Mouse (Mus musculus): ENCODE data around the gene Ovol3. TPM values are rescaled to one million over a fixed set of nuclear protein-coding genes. Genes with fewer than 3 reads are reported as not detected.
"Not testable (repeated sequence)": the region's sequence is repeated elsewhere in the genome, so short reads cannot be mapped to it uniquely, and the experiment has no call there.

Gene Ovol3
- polyA plus RNA-seq, 1 experiment from 2014 or later = not detected

DNA sequence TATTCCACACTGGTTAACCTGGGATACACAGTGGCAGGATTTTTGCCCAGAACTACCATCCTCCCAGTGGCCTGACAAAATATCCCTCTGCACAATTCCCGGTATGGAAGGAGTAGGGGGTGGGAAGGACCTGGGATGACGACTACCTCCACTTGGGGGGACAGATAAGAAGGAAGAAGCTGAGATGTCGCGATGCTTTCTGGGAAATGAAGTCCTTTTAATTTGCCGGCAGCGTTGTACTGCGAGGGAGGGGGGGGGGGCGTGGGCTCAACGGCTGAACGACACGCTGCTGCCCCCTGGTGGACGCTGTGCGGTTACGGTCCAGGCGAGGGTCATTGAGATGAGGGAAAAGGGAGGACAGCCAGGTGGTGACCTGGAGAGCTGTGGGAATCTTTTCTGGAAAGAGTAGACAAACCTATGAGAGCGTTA is 18.8 kb downstream of the Ovol3 start:
- Histone ChIP-seq H3K9ac (ENCODE audit: low read depth, low read length) (peak overlapping the region; percentile 43; the same call in 1 of the 2 replicates), H3K9me3 (ENCODE audit: control insufficient read depth, low read length) (no peaks in the 10 kb centered on the region), H3K4me1 (ENCODE audit: control insufficient read depth, insufficient read depth, low read length) (peaks cover 11% of the 10 kb centered on the region), H3K4me3 (ENCODE audit: low read length) (no peak overlapping the region), H3K36me3 (ENCODE audit: control insufficient read depth, insufficient read depth, low read length) (no peaks in the 10 kb centered on the region), H3K4me2 (ENCODE audit: low read depth, low read length) (peak overlapping the region; percentile 49), H3K27me3 (replicated peaks; ENCODE audit: control insufficient read depth, insufficient read depth, low read length) (no peaks in the 10 kb centered on the region), H3K27ac (ENCODE audit: low read length) (no peak overlapping the region)
- WGBS = 1% methylated on average over 15 of the region's 16 CpGs
- ATAC-seq = peak; percentile 59

DNA sequence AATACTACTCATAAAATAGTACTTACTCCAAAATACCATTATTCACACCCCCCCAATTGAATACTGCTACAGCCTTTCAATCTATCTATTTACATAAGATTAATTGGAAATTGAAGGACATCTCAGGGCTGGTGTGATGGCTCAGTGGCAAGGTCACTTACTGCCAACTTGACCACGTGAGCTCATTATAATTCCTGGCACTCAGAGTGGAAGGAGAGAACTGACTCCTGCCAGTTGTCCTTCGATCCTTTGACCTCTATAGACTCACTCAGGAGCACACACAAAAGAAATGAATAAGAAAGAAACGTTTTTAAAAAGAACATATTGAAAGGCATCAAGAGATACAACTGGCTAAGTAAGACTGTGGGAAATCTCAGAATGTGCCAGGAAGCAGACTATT is 19.6 kb downstream of the Ovol3 start:
- no peak overlapping the region for H3K9ac ChIP-seq (ENCODE audit: low read depth, low read length)
- no peaks in the 10 kb centered on the region for H3K9me3 ChIP-seq (ENCODE audit: control insufficient read depth, low read length)
- H3K4me3 ChIP-seq (ENCODE audit: low read length) = no peak overlapping the region
- no peaks in the 10 kb centered on the region for H3K27me3 ChIP-seq (replicated peaks; ENCODE audit: control insufficient read depth, insufficient read depth, low read length)
- no peaks in the 10 kb centered on the region for H3K36me3 ChIP-seq (ENCODE audit: control insufficient read depth, insufficient read depth, low read length)
- no peak overlapping the region for H3K4me2 ChIP-seq (ENCODE audit: low read depth, low read length)
- no peak for ATAC-seq
- H3K4me1 ChIP-seq (ENCODE audit: control insufficient read depth, insufficient read depth, low read length) = peaks cover 11% of the 10 kb centered on the region
- 92% methylated on average over 3 of the region's 3 CpGs for WGBS
- H3K27ac ChIP-seq (ENCODE audit: low read length) = no peak overlapping the region

DNA sequence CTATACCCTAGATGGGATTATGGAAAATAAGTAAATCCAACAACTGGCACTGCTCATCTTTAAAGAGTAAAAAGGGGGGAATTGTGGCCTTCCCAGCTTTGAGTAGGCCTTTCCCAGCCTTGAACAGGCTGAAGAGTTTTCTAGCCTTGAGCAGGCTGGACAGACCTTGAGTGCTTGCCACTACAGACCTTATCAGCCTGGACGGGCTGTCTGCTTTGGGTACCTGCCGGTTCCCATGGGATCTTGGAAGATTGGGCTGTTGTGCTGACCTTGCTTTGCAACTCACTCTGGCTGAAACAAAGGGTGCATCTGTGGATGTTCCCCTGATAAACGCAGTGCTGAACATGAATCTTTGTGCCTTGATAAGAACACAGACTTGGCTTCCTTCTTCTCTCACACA is 21.6 kb downstream of the Ovol3 start:
- WGBS = 82% methylated on average over 3 of the region's 3 CpGs
- Histone ChIP-seq H3K36me3 (ENCODE audit: control insufficient read depth, insufficient read depth, low read length) (no peaks in the 10 kb centered on the region), H3K9me3 (ENCODE audit: control insufficient read depth, low read length) (no peaks in the 10 kb centered on the region), H3K9ac (ENCODE audit: low read depth, low read length) (no peak overlapping the region), H3K27me3 (replicated peaks; ENCODE audit: control insufficient read depth, insufficient read depth, low read length) (no peaks in the 10 kb centered on the region), H3K4me1 (ENCODE audit: control insufficient read depth, insufficient read depth, low read length) (peaks cover 5% of the 10 kb centered on the region; the same call in 1 of the 2 replicates), H3K4me3 (ENCODE audit: low read length) (no peak overlapping the region), H3K4me2 (ENCODE audit: low read depth, low read length) (no peak overlapping the region), H3K27ac (ENCODE audit: low read length) (no peak overlapping the region)
- ATAC-seq = no peak

DNA sequence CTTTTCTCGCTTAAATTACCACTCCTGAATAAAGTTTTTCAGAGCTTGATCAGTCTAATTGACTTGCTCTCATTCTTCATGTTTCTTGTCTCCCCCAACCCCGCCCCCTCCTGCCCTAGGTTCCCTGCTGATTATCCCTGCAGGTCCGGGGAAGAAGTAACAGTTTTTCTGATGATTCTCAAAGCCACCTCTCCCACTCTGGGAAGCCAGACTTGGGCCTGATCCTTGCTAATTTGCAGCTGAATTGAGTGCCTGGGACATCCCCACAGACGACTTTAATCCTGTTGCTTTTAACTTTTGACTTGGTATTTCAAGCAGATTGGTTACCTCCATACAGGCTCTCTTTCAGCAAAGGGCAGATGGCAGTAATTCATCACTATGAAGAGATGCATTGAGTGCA is 24.5 kb downstream of the Ovol3 start:
- H3K4me3 ChIP-seq (ENCODE audit: low read length) = no peak overlapping the region
- H3K27me3 ChIP-seq (replicated peaks; ENCODE audit: control insufficient read depth, insufficient read depth, low read length) = no peaks in the 10 kb centered on the region
- ATAC-seq = no peak
- H3K9ac ChIP-seq (ENCODE audit: low read depth, low read length) = no peak overlapping the region
- no peaks in the 10 kb centered on the region for H3K36me3 ChIP-seq (ENCODE audit: control insufficient read depth, insufficient read depth, low read length)
- no peak overlapping the region for H3K27ac ChIP-seq (ENCODE audit: low read length)
- H3K9me3 ChIP-seq (ENCODE audit: control insufficient read depth, low read length) = no peaks in the 10 kb centered on the region
- WGBS = 28% methylated on average over 4 of the region's 4 CpGs
- H3K4me2 ChIP-seq (ENCODE audit: low read depth, low read length) = no peak overlapping the region
- no peaks in the 10 kb centered on the region for H3K4me1 ChIP-seq (ENCODE audit: control insufficient read depth, insufficient read depth, low read length)

DNA sequence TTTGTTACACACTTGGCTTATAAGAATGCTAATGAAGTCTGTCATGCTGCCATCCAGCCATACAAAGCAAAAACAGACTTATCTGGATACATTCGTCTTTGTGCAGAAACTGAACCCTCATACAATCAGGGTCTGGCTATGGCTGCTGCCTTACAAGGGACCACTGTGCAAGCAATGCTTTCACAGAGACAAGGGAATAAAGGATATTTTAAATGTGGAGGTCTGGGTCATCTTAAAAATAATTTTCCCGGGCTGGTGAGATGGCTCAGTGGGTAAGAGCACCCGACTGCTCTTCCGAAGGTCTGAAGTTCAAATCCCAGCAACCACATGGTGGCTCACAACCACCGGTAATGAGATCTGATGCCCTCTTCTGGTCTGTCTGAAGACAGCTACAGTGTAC is 29.2 kb downstream of the Ovol3 start:
- H3K36me3 ChIP-seq (ENCODE audit: control insufficient read depth, insufficient read depth, low read length); H3K27me3 ChIP-seq (replicated peaks; ENCODE audit: control insufficient read depth, insufficient read depth, low read length); H3K9ac ChIP-seq (ENCODE audit: low read depth, low read length); H3K4me1 ChIP-seq (ENCODE audit: control insufficient read depth, insufficient read depth, low read length); ATAC-seq; H3K4me3 ChIP-seq (ENCODE audit: low read length); H3K27ac ChIP-seq (ENCODE audit: low read length); H3K9me3 ChIP-seq (ENCODE audit: control insufficient read depth, low read length); H3K4me2 ChIP-seq (ENCODE audit: low read depth, low read length): not testable (repeated sequence)
- WGBS = 62% methylated on average over 5 of the region's 5 CpGs

DNA sequence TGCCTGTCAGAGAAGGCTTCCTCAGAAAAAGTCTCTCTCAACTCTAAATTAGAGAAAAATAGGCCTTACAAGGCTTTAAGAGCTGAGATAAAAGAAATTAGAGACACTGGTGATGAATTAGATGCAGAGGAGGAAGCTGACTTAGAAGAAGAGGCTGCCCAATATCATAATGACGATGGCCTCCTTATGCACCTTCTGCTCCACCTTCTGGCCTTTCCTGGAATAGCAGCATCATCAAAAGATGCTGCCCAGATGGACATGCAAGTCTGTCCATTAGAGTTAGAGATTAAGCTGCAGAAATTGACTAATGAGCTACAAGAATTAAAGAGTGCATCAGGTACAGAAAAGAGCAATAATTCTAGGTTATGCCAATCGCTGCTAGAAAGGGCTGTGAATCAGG is 30.1 kb downstream of the Ovol3 start:
- Histone ChIP-seq H3K9me3 (ENCODE audit: control insufficient read depth, low read length) (no peaks in the 10 kb centered on the region), H3K4me2 (ENCODE audit: low read depth, low read length) (no peak overlapping the region), H3K4me3 (ENCODE audit: low read length) (no peak overlapping the region), H3K9ac (ENCODE audit: low read depth, low read length) (no peak overlapping the region), H3K27ac (ENCODE audit: low read length) (no peak overlapping the region), H3K4me1 (ENCODE audit: control insufficient read depth, insufficient read depth, low read length) (no peaks in the 10 kb centered on the region), H3K27me3 (replicated peaks; ENCODE audit: control insufficient read depth, insufficient read depth, low read length) (no peaks in the 10 kb centered on the region), H3K36me3 (ENCODE audit: control insufficient read depth, insufficient read depth, low read length) (no peaks in the 10 kb centered on the region)
- 5% methylated on average over 2 of the region's 2 CpGs for WGBS
- ATAC-seq = no peak

DNA sequence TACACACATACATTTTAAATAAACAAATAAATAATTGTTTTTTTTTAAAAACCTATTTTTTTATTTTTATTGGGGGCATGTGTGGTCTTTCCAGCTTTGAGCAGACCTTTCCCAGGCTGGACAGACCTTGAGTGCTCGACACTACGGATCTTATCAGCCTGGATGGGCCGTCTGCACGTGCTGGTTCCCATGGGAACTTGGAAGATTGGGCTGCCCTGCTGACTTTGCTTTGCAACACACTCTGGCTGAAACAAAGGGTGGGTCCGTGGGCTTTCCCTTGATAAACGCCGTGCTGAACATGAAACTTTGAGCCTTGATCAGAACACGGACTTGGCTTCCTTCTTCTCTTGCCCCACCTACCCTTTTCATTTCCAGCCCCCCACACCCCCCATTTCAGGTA is 31.1 kb downstream of the Ovol3 start:
- Histone ChIP-seq H3K4me1 (ENCODE audit: control insufficient read depth, insufficient read depth, low read length) (no peaks in the 10 kb centered on the region), H3K27me3 (replicated peaks; ENCODE audit: control insufficient read depth, insufficient read depth, low read length) (no peaks in the 10 kb centered on the region), H3K9me3 (ENCODE audit: control insufficient read depth, low read length) (no peaks in the 10 kb centered on the region), H3K27ac (ENCODE audit: low read length) (0 out of 2 replicates have a peak overlapping the region, but pooled peaks have one; percentile 20), H3K36me3 (ENCODE audit: control insufficient read depth, insufficient read depth, low read length) (no peaks in the 10 kb centered on the region), H3K4me3 (ENCODE audit: low read length) (peak overlapping the region; percentile 11; the same call in 1 of the 2 replicates), H3K4me2 (ENCODE audit: low read depth, low read length) (peak overlapping the region; percentile 41), H3K9ac (ENCODE audit: low read depth, low read length) (peak overlapping the region; percentile 30; the same call in 1 of the 2 replicates)
- WGBS = 37% methylated on average over 8 of the region's 8 CpGs
- peak; percentile 85 for ATAC-seq

DNA sequence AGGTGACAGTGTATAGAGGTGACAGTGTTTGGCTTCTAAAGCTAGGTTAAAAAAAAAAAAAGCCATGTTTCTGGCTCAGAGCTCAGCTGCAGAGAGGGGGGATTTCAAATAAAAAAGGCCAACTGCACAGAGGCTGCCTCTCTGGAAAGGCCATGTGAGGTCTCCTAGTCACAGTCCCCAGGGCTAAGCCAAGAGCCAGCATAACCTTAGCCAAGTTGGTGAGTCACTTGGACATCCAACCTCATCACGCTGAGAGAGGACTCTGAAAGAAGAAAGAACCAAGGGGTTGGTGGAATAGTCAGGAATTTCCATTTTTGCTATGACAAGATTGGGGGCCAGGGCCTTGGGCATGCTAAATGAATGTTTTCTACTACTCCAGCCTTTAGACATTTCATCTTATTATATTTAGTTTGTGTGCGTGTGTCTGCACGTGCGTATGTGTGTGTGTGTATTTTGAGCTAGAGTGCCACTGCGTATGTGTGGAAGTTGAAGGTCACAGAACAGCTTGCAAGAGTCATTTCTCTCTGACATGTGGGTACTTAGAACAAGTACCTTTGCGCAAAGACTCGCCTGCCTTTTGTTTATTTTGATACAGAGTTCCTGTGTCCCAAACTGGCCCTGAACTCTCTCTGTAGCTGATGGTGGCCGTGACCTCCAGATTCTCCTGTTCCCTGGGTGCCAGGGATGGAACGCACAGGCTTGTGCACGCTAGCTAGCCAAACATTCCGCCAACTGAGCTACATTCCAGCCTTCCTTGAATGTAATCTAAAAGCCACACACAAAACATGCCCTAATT is 32.4 kb downstream of the Ovol3 start:
- Histone ChIP-seq H3K9ac (ENCODE audit: low read depth, low read length) (no peak overlapping the region), H3K4me2 (ENCODE audit: low read depth, low read length) (no peak overlapping the region), H3K36me3 (ENCODE audit: control insufficient read depth, insufficient read depth, low read length) (no peaks in the 10 kb centered on the region), H3K9me3 (ENCODE audit: control insufficient read depth, low read length) (no peaks in the 10 kb centered on the region), H3K4me3 (ENCODE audit: low read length) (no peak overlapping the region), H3K27ac (ENCODE audit: low read length) (no peak overlapping the region), H3K4me1 (ENCODE audit: control insufficient read depth, insufficient read depth, low read length) (no peaks in the 10 kb centered on the region), H3K27me3 (replicated peaks; ENCODE audit: control insufficient read depth, insufficient read depth, low read length) (no peaks in the 10 kb centered on the region)
- ATAC-seq = no peak
- WGBS = 73% methylated on average over 11 of the region's 11 CpGs

DNA sequence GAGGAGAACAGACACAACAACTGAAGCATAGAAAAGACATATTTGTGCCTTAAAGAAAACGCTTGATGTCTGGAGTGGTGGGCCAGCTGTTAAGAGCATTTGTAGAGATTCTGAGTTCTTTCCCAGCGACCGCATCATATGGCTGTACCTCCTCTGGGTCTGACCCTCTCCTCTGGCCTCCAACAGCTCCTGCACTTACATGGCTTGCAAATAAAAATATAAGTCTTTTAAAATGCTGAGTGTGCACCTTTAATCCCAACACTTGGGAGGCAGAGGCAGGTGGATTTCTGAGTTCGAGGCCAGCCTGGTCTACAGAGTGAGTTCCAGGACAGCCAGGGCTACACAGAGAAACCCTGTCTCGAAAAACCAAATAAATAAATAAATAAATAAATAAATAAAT is 34.9 kb downstream of the Ovol3 start:
- not testable (repeated sequence) for H3K4me2 ChIP-seq (ENCODE audit: low read depth, low read length)

DNA sequence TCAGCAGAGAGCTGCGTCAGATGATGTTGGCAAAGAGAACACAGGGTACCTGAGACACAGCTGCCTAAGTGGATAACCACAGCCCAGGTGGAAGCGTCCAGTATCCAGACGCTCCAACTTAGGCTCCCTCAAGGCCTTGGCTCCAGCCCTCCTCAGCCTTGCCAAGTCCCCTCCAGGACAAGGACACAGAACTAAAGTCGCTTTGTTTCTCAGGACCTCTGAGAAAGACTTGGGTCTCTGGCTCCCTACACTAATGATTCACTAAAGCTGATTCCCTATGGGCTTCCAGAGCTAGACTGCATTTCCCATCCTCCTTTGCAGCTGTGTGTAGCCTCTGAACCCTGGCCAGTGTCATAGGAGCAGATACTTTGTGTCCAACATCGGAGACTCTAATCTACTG is 35.3 kb downstream of the Ovol3 start:
- H3K27me3 ChIP-seq (replicated peaks; ENCODE audit: control insufficient read depth, insufficient read depth, low read length) = no peaks in the 10 kb centered on the region
- H3K9ac ChIP-seq (ENCODE audit: low read depth, low read length) = no peak overlapping the region
- no peak overlapping the region for H3K4me3 ChIP-seq (ENCODE audit: low read length)
- no peaks in the 10 kb centered on the region for H3K9me3 ChIP-seq (ENCODE audit: control insufficient read depth, low read length)
- H3K36me3 ChIP-seq (ENCODE audit: control insufficient read depth, insufficient read depth, low read length) = no peaks in the 10 kb centered on the region
- no peak for ATAC-seq
- H3K27ac ChIP-seq (ENCODE audit: low read length) = no peak overlapping the region
- 81% methylated on average over 5 of the region's 5 CpGs for WGBS
- no peak overlapping the region for H3K4me2 ChIP-seq (ENCODE audit: low read depth, low read length)
- H3K4me1 ChIP-seq (ENCODE audit: control insufficient read depth, insufficient read depth, low read length) = peaks cover 4% of the 10 kb centered on the region; the same call in 1 of the 2 replicates

More for the DNA sequence above, 34.9 kb downstream of the Ovol3 start:
- not testable (repeated sequence) for H3K4me3 ChIP-seq (ENCODE audit: low read length); H3K4me1 ChIP-seq (ENCODE audit: control insufficient read depth, insufficient read depth, low read length); H3K9ac ChIP-seq (ENCODE audit: low read depth, low read length); H3K9me3 ChIP-seq (ENCODE audit: control insufficient read depth, low read length); ATAC-seq; H3K36me3 ChIP-seq (ENCODE audit: control insufficient read depth, insufficient read depth, low read length); H3K27ac ChIP-seq (ENCODE audit: low read length); H3K27me3 ChIP-seq (replicated peaks; ENCODE audit: control insufficient read depth, insufficient read depth, low read length)
- 85% methylated on average over 5 of the region's 5 CpGs for WGBS

Measured in intestine, embryonic 16.5 days (tissue).